Mouse (Mus musculus) B cell, adult 62 days (primary cell): Measurements from ENCODE around the gene Jmjd6. TPM values are rescaled to one million over a fixed set of nuclear protein-coding genes. Genes with fewer than 3 reads are reported as not detected.

ENCODE experiments used
- total RNA-seq: library from RNA; stranded (reverse); gene quantifications from 4 replicates; pipeline ENCODE4 v1.2.4, GENCODE M21; 2023

Jmjd6 gene
- 66.4 to 77.8 TPM (median 70.9 TPM) in 4 replicates for total RNA-seq

GRCm38 (mm10) chr11:116843261-116844233 lies at the start of gene Jmjd6, which contains the start of gene Mettl23:
Gene Jmjd6, minus strand, starts transcription at chr11:116843449.
Gene Mettl23, plus strand, starts transcription at chr11:116843278.

DNA sequence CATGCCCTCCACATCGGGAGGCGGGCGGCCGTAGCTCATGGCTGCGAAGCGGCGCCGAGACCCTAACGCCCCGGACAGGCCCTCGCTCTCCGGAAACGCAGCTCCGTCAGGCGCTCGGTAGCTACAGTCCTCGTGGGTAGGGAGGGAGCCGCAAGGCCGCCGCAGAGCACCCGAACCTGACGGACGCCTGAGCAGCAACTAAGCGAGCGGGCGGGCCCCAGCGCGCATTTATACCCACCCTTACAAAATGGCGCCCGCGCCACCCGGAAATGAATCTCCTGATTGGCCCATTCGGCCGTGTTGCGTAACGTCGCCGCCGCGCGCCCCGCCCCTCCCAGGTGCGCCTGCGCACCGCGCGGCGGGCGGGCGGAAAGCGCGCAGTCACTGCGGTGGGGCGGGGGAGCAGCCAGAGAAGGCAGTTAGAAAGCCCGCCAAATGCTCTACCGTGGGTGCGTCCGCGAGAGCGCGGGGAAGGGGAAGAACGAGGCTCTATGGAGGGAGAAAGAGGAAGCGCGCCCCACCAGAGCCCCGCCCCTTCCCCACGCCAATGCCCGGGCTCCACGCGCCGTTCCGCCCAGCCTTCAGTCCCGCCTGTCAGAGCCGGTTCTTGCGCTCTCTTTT lies 9.8 kb upstream of the Jmjd6 start, which contains the start of gene Srsf2:
TSS of gene Srsf2 (minus strand) at position 204 of the 621 bp plus-strand sequence.

DNA sequence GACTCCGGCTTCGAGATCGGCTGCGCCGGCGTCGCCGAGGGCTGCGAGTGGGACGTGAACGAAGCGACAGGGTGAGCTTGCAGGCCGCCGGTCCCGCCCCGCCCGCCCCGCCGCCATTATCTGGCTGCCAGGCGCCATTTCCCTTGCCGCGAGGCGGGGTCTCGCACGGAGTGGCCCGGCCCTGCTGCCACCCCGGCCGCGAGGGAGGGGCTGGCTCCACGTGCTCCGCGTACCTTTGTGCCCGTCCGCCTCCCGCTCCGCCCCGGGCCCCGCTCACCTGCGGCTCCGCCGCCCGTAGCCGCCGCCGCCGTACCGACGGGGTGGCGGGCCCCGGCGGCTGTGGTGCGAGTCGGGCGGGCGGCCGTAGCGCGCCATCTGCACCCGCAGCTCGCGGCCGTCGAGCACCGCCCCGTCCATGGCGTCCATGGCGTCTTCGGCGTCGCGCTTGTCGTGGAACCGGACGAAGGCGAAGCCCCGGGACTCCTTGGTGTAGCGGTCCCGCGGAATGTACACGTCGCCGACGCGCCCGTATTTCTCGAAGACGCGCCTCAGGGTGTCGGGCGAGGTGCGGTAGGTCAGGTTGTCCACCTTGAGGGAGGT lies 9.1 kb upstream of the Jmjd6 start, which contains the start of gene Mfsd11:
TSS of gene Mfsd11 (plus strand) at position 150 of the 600 bp plus-strand sequence.

DNA sequence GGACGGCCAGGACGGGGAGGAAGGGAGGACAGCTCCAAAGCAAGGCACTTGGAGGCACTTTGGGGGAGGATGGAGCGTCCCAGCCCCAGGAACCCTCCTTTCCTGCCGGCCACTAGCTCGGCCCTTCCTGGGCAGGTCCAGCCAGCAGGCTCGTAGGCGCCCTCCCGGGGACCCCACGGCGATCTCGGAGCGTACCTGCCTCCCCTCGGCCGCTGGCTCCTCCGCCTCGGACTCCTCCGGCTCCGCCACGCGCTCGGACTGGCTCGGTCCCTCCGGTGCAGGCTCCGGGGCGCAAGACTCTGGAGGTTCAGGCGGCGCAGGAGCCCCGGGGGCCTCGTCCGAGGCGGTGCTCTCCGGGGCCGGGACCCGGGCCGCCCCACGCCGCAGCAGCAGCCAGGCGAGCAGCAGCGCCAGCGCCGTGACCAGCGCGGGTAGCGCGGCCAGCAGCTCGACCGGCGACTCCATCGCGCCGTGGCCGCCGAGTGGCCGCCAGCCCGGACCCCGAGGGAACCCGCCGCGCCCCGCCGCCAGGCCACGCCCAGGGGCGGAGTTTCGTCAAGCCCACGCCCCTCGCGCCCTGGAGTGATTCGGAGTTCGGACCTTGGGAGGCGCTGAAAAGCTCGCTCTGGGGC lies 15.6 kb downstream of the Jmjd6 start, which contains the start of gene Mxra7:
TSS of gene Mxra7 (minus strand) at position 513 of the 632 bp plus-strand sequence.

Other genes starting within 250 kb of the Jmjd6 start
- 83.2 to 91.5 TPM (median 87.7 TPM) in 4 replicates for gene Rhbdf2, start 216.4 kb downstream of the Jmjd6 start, total RNA-seq
- not detected in 4 replicates for gene Prcd, start 189.9 kb downstream of the Jmjd6 start, total RNA-seq
- not detected in 4 replicates for gene Cygb, start 189.1 kb downstream of the Jmjd6 start, total RNA-seq
- not detected in 4 replicates for gene St6galnac1, start 67.9 kb downstream of the Jmjd6 start, total RNA-seq
- gene Mxra7, start 15.4 kb downstream of the Jmjd6 start, total RNA-seq: 0.41 to 1.1 TPM in 2 of 4 replicates, not detected in the others
- gene Mettl23, start 171 bp downstream of the Jmjd6 start, total RNA-seq: 65.7 to 78.8 TPM (median 69.4 TPM) in 4 replicates
- 17.8 to 23.4 TPM (median 21.4 TPM) in 4 replicates for gene Mfsd11, start 9.0 kb upstream of the Jmjd6 start, total RNA-seq
- gene Srsf2, start 9.6 kb upstream of the Jmjd6 start, total RNA-seq: 333 to 359 TPM (median 355 TPM) in 4 replicates
- not detected in 4 replicates for gene Mgat5b, start 75.4 kb upstream of the Jmjd6 start, total RNA-seq